Mouse (Mus musculus) neural tube, embryonic 11.5 days (tissue): ENCODE data around the gene Sh3d21. TPM values are rescaled to one million over a fixed set of nuclear protein-coding genes. Genes with fewer than 3 reads are reported as not detected.

Source experiments
- ATAC-seq: fragments of 200-750 bp; cut with Nextera tagmentation; 2 replicates; pipeline ENCODE4 v1.8.0; 2017; ENCODE audit warnings: moderate number of reproducible peaks, mild to moderate bottlenecking, moderate TSS enrichment, moderate library complexity; ENCODE audit not compliant: insufficient read depth, low FRiP score, low TSS enrichment
- DNase-seq: peaks from one replicate; pipeline ENCODE4 v3.0.0-alpha.2; 2015; ENCODE audit warnings: low spot score
- H3K27ac ChIP-seq: fragments of 300-500 bp; sonication (generic); 2 replicates; pipeline ENCODE4 v1.5.1; 2014; ENCODE audit warnings: low read depth, mild to moderate bottlenecking, low read length
- H3K27me3 ChIP-seq: fragments of 300-500 bp; sonication (generic); 2 replicates; pipeline ENCODE4 v1.6.1; 2014; ENCODE audit warnings: mild to moderate bottlenecking, low read length, mixed read lengths; ENCODE audit not compliant: control insufficient read depth, insufficient read depth
- H3K36me3 ChIP-seq: fragments of 300-500 bp; sonication (generic); 2 replicates; pipeline ENCODE4 v1.6.1; 2014; ENCODE audit warnings: mild to moderate bottlenecking, low read length, moderate library complexity, mixed read lengths; ENCODE audit not compliant: control insufficient read depth, insufficient read depth
- H3K4me1 ChIP-seq: fragments of 300-500 bp; sonication (generic); 2 replicates; pipeline ENCODE4 v1.6.1; 2014; ENCODE audit warnings: low read length, mixed read lengths; ENCODE audit not compliant: control insufficient read depth, insufficient read depth
- H3K4me2 ChIP-seq: fragments of 300-500 bp; sonication (generic); 2 replicates; pipeline ENCODE4 v1.6.1; 2014; ENCODE audit warnings: low read depth, mild to moderate bottlenecking, moderate library complexity
- H3K4me3 ChIP-seq: fragments of 300-500 bp; sonication (generic); 2 replicates; pipeline ENCODE4 v1.5.1; 2014; ENCODE audit warnings: low read depth, low read length
- H3K9ac ChIP-seq: fragments of 300-500 bp; sonication (generic); 2 replicates; pipeline ENCODE4 v1.6.1; 2014; ENCODE audit warnings: mild to moderate bottlenecking, low read length
- H3K9me3 ChIP-seq: fragments of 300-500 bp; sonication (generic); 2 replicates; pipeline ENCODE4 v1.6.1; 2016; ENCODE audit warnings: low read length; ENCODE audit not compliant: control insufficient read depth
- WGBS: fragments of 180-500 bp; shearing (Covaris S2); extraction: QIAGEN DNeasy Blood & Tissue Kit; methylation state at CpG from one replicate; pipeline ENCODE4 v1.1.7; 2014; 5-methylcytosine and 5-hydroxymethylcytosine counted together
- polyA plus RNA-seq: library from polyadenylated mRNA; unstranded; fragments of >200 nt; fragmentation: Nextera tagmentation; extraction: Ambion mirVana; gene quantifications from 2 replicates; pipeline ENCODE4 v1.2.1, GENCODE M21; 2014

The Sh3d21 gene
- polyA plus RNA-seq, 1 experiment from 2014 or later = 2.6 TPM

DNA sequence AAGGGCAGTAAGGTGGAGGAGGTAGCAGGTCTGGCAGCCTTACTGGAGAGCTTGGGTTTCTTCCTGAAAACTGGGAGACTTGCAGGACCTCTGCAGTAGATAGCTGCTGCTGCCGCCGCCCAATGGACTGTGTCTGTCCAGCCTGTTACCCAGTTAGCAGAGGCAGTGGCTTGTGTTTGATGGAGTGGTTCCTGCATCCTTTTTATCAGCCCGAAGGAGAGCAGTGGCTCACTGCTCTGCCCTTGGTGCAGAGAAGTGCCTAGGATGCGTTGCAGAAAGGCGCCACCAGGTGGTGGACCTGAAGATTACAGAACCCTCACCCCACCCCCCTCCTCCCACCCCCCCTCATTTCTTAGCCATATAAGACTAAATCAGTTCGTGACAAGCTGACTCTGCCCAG lies 49.3 kb downstream of the Sh3d21 start:
- Histone ChIP-seq H3K9me3 (no peaks in the 10 kb centered on the region), H3K27ac (no peak overlapping the region), H3K9ac (no peak overlapping the region), H3K36me3 (no peaks in the 10 kb centered on the region), H3K4me1 (peaks cover 16% of the 10 kb centered on the region), H3K27me3 (no peaks in the 10 kb centered on the region), H3K4me3 (no peak overlapping the region), H3K4me2 (no peak overlapping the region)
- ATAC-seq (no peak), DNase-seq (peak; percentile 50)
- 23% methylated on average over 6 of the region's 6 CpGs for WGBS

DNA sequence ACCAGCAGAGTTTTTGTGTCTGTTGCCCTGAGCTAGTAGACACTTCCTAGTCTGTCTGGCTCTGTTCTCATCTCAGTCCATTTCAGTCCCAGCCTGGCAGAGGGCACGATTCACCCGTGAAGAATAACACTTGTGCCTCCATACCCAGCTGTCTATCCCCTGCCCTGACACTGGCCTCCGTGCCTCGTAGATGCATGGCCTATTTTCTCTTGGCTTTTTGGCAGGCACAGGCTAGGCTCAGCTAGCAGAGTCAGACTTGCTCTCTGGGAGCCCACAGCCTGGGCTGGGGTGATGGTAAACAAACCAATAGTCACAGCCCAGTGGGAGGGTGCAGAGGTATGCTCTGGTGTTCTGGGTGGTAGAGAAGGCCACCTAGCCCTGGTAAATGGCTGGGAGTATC lies 50.0 kb downstream of the Sh3d21 start:
- no peak overlapping the region for H3K9ac ChIP-seq
- H3K4me2 ChIP-seq = no peak overlapping the region
- DNase-seq = no peak
- no peaks in the 10 kb centered on the region for H3K27me3 ChIP-seq
- H3K36me3 ChIP-seq = no peaks in the 10 kb centered on the region
- H3K27ac ChIP-seq = no peak overlapping the region
- no peak overlapping the region for H3K4me3 ChIP-seq
- no peaks in the 10 kb centered on the region for H3K9me3 ChIP-seq
- WGBS = 81% methylated on average over 4 of the region's 4 CpGs
- no peak for ATAC-seq
- H3K4me1 ChIP-seq = peaks cover 16% of the 10 kb centered on the region

DNA sequence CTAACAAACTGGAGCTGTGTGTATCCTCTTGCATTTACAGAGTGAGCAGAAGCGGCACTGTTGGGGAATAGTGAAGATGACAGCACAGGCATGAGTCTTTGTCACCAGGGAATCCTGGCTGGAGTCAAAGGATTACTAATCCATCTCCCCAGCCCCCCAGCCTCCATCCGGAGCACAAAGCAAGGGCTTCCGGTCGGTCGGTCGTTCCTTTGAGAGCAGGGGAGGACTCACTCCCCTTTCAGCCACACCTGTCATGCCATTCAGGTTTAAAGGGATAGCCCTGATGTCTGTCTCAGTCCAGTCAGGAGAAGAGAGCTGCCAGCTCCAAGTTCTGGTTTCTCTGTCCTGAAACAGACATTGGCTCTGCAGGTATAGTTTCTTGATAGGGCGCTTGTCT lies 52.1 kb downstream of the Sh3d21 start:
- Histone ChIP-seq H3K4me1 (peaks cover 16% of the 10 kb centered on the region), H3K9ac (peak overlapping the region; percentile 37; the same call in 1 of the 2 replicates), H3K27ac (peak overlapping the region; percentile 24; the same call in 1 of the 2 replicates), H3K4me2 (no peak overlapping the region), H3K27me3 (no peaks in the 10 kb centered on the region), H3K4me3 (no peak overlapping the region), H3K36me3 (no peaks in the 10 kb centered on the region), H3K9me3 (no peaks in the 10 kb centered on the region)
- ATAC-seq = no peak
- 26% methylated on average over 7 of the region's 7 CpGs for WGBS
- no peak for DNase-seq

DNA sequence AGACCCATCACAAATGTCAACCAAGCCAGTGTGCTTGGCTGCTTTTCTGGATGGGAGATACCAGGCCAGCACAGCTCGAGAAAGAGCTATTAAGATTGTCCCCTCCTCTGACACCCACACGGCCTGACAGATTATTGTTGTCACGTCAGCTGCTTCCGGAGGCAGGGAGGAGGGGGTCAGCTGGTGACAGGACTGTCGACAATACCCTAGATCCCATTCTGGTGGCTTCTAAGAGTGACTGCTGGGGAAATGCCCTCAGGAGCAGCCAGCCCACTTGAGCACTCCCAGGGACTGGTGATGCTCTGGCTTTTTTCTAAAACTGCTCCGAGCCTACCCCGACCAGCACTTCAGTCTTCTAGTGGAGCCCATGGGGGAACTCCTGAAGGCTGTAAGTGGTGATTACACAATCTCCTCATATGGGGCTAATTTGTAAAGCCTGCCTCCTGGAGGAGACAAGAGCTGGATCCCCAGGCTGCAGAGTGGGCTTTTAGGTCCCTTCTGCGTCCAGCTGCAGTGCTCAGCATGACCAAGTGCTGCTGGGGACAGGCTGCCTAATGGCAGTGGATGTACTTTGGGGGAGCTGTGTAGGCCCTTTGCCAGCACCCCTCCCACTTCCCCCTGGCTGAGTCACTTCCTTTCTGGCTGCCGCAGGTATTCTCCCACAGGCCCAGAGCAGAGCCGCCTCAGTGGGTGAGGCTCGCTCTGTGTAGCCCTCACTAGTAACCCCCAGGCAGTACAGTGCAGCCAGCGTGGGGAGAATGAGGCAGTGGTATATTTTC lies 52.7 kb downstream of the Sh3d21 start:
- H3K4me1 ChIP-seq = peaks cover 18% of the 10 kb centered on the region
- H3K9me3 ChIP-seq = no peaks in the 10 kb centered on the region
- H3K4me2 ChIP-seq = peak overlapping the region; percentile 5; the same call in 1 of the 2 replicates
- peak overlapping the region; percentile 24; the same call in 1 of the 2 replicates for H3K27ac ChIP-seq
- DNase-seq (peak; percentile 32), ATAC-seq (no peak)
- no peak overlapping the region for H3K4me3 ChIP-seq
- H3K36me3 ChIP-seq = no peaks in the 10 kb centered on the region
- H3K27me3 ChIP-seq = no peaks in the 10 kb centered on the region
- peak overlapping the region; percentile 37; the same call in 1 of the 2 replicates for H3K9ac ChIP-seq
- 13% methylated on average over 12 of the region's 12 CpGs for WGBS

DNA sequence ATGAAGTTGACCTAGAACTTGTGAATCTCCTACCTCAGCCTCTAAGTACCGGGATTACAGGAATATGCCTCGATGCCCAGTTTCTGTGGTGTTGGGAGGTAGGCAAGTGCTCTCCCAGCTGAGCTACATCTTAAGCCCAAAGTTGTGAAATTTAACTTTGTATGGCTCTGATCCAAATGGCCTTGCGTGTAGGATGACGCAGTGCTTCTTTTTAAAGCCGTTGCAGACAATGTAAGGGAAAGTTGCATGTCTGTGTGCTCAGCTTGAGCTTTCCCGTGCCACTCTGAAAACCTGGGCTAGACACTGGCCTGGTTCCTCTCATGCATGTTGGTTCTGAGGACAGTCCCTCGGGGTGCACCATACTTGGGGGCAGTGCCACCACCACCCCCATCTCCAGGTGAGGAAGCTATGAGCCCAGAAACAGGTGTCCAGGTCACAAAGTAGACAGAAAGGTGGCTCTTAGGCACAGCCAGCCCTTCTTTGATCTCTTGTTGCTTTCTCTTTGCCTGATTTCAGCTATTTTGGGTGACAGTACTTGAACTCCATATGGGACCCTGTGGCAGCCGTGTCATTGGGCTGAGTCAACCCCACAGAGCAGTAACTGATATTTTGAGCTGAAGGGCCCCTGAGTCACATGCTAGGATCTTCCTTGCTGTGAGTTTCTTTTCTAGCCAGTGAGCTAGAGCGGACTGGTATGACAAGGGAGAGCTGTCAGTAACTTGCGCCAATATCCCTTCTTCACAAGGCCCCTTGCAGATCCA lies 53.5 kb downstream of the Sh3d21 start:
- Histone ChIP-seq H3K9ac (no peak overlapping the region), H3K36me3 (no peaks in the 10 kb centered on the region), H3K4me2 (no peak overlapping the region), H3K27ac (0 out of 2 replicates have a peak overlapping the region, but pooled peaks have one; percentile 24), H3K4me3 (no peak overlapping the region), H3K4me1 (peaks cover 25% of the 10 kb centered on the region), H3K9me3 (no peaks in the 10 kb centered on the region), H3K27me3 (no peaks in the 10 kb centered on the region)
- WGBS = 82% methylated on average over 10 of the region's 10 CpGs
- no peak for DNase-seq
- ATAC-seq = no peak

DNA sequence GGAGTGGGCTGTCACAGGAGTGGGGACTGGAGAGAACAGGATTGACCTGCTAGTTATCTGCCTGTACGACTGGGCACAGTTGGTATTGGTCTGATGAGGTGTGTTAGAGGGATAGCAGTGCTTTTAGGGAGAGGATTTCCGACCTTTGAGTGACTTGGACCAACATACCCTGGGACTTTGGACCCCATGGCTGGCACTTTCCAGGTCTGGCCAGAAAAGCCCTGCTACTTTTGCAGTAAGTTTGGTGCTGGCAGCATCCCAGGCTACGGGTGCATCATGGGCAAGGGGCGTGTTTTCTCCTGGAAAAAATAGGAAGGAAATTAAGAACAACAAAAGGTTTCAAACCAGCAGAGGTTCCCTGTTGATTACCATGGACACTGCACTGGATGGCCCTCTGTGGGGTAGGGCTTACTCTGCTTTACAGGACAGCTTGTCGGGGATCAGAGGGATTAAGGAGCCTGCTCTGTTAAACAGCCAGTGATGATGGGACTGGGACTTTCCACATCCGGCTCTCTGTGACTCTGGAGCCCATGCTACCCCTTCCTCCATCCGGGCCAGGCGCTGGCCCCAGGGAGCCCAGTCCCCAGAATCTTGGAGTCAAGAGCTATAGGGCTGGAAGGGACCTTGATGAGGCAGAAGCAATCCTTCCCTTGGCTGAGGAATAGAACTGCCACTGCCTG lies 55.1 kb downstream of the Sh3d21 start:
- Histone ChIP-seq H3K27ac (no peak overlapping the region), H3K27me3 (no peaks in the 10 kb centered on the region), H3K9ac (no peak overlapping the region), H3K9me3 (no peaks in the 10 kb centered on the region), H3K4me2 (no peak overlapping the region), H3K4me1 (peaks cover 31% of the 10 kb centered on the region), H3K4me3 (no peak overlapping the region), H3K36me3 (no peaks in the 10 kb centered on the region)
- ATAC-seq (no peak), DNase-seq (no peak)
- 70% methylated on average over 8 of the region's 8 CpGs for WGBS

DNA sequence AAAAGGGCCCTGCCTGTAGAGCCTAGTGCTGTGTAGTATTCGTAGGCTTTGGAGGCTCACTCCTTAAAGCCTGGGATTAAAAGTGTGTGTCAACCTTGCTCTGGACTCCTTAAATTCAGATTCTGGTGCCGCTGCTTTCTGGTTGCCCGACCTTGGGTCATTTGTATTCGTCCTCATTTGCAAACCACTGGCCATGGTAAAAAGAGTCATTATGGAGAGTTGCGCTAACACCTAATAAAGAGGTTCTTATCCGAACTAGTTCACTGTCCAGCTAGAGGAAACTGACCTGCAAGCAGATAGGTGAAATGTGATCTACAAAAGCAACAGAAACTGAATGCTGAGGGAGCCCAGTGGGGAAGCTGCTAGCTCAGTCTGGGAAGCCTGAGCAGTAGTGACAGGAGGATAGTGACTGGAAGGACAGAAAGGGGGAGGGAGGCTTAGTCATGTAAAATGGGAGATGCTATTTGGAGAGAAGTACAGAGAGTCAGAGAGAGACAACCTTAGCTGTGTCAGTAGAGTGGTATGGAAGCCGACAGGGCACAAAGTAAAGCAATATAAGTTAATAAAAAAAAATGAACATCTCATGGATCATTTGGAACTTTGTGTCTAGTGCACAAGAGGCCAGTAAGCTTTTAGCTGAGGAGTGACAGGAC lies 58.0 kb downstream of the Sh3d21 start:
- no peak overlapping the region for H3K27ac ChIP-seq
- H3K4me1 ChIP-seq = peaks cover 26% of the 10 kb centered on the region
- DNase-seq = no peak
- WGBS = 63% methylated on average over 7 of the region's 7 CpGs
- H3K9me3 ChIP-seq = no peaks in the 10 kb centered on the region
- ATAC-seq = no peak
- no peak overlapping the region for H3K9ac ChIP-seq
- no peaks in the 10 kb centered on the region for H3K27me3 ChIP-seq
- H3K4me2 ChIP-seq = peak overlapping the region; percentile 97
- H3K4me3 ChIP-seq = no peak overlapping the region; the same call in 1 of the 2 replicates
- H3K36me3 ChIP-seq = no peaks in the 10 kb centered on the region
